Mouse (Mus musculus) limb, embryonic 14.5 days (tissue): ENCODE measurements at regions not wholly inside any gene's neighbourhood (a gene's known extent, or its start where the extent isn't known, plus 50 kb on each side); places are given as distances from the start of the nearest gene placed in this dataset.

ENCODE experiments used
- ATAC-seq: fragments of 200-750 bp; cut with Nextera tagmentation; 2 replicates; pipeline ENCODE4 v1.8.0; 2017; ENCODE audit warnings: low read depth, moderate number of reproducible peaks, moderate TSS enrichment; ENCODE audit not compliant: low FRiP score
- DNase-seq: peaks from one replicate; pipeline ENCODE4 v3.0.0-alpha.2; 2015; ENCODE audit warnings: low spot score
- H3K27ac ChIP-seq: fragments of 300-500 bp; sonication (generic); replicated peaks from 2 replicates; pipeline ENCODE4 v1.5.1; 2014; ENCODE audit warnings: low read depth, mild to moderate bottlenecking, low read length, moderate library complexity, mixed read lengths
- H3K27me3 ChIP-seq: fragments of 300-500 bp; sonication (generic); 2 replicates; pipeline ENCODE4 v1.6.1; 2014; ENCODE audit warnings: low read length, mixed read lengths; ENCODE audit not compliant: control insufficient read depth, insufficient read depth
- H3K36me3 ChIP-seq: fragments of 300-500 bp; sonication (generic); 2 replicates; pipeline ENCODE4 v1.6.1; 2014; ENCODE audit warnings: mild to moderate bottlenecking, low read length, moderate library complexity, mixed read lengths; ENCODE audit not compliant: control insufficient read depth, insufficient read depth
- H3K4me1 ChIP-seq: fragments of 300-500 bp; sonication (generic); 2 replicates; pipeline ENCODE4 v1.6.1; 2014; ENCODE audit warnings: antibody characterized with exemption, low read length, mixed read lengths; ENCODE audit not compliant: control insufficient read depth, insufficient read depth
- H3K4me2 ChIP-seq: fragments of 300-500 bp; sonication (generic); replicated peaks from 2 replicates; pipeline ENCODE4 v1.6.1; 2014; ENCODE audit warnings: low read depth, mild to moderate bottlenecking, low read length, moderate library complexity; ENCODE audit not compliant: severe bottlenecking
- H3K4me3 ChIP-seq: fragments of 300-500 bp; sonication (generic); replicated peaks from 2 replicates; pipeline ENCODE4 v1.5.1; 2014; ENCODE audit warnings: low read length
- H3K9ac ChIP-seq: fragments of 300-500 bp; sonication (generic); 2 replicates; pipeline ENCODE4 v1.6.1; 2014; ENCODE audit warnings: mild to moderate bottlenecking, low read depth, low read length, moderate library complexity; ENCODE audit not compliant: severe bottlenecking
- H3K9me3 ChIP-seq: fragments of 300-500 bp; sonication (generic); 2 replicates; pipeline ENCODE4 v1.6.1; 2016; ENCODE audit warnings: low read length; ENCODE audit not compliant: control insufficient read depth
- POLR2A ChIP-seq: fragments of 200-500 bp; IDR thresholded peaks from 2 replicates; pipeline ENCODE4 v1.8.0; 2012; ENCODE audit warnings: inconsistent platforms, mild to moderate bottlenecking, moderate library complexity, borderline replicate concordance; ENCODE audit not compliant: insufficient read depth, insufficient read length; ENCODE audit errors: extremely low read depth
- WGBS: fragments of 180-500 bp; shearing (Covaris S2); extraction: QIAGEN DNeasy Blood & Tissue Kit; methylation state at CpG from one replicate; pipeline ENCODE4 v1.1.7; 2014; 5-methylcytosine and 5-hydroxymethylcytosine counted together

- no peak overlapping the region for H3K27ac ChIP-seq
- no peak for TF ChIP-seq POLR2A
- H3K27me3 ChIP-seq: no peaks in the 10 kb centered on the region
- no peak overlapping the region for H3K9ac ChIP-seq
- no peak for ATAC-seq
- no peak overlapping the region for H3K4me3 ChIP-seq
- no peak overlapping the region for H3K4me2 ChIP-seq
- H3K36me3 ChIP-seq: no peaks in the 10 kb centered on the region
- DNase-seq: no peak
- no peaks in the 10 kb centered on the region for H3K9me3 ChIP-seq
- 43% methylated on average over 3 of the region's 3 CpGs for WGBS
- H3K4me1 ChIP-seq: no peaks in the 10 kb centered on the region
Observed at GRCm38 (mm10) chrX:22833226-22833625, 531.7 kb downstream of the Klhl13 start.

GRCm38 (mm10) chrX:22805184-22805583 lies 559.7 kb downstream of the Klhl13 start:
- 71% methylated on average over 1 of the region's 1 CpGs for WGBS
- H3K4me3 ChIP-seq: no peak overlapping the region
- no peak overlapping the region for H3K27ac ChIP-seq
- no peak overlapping the region for H3K9ac ChIP-seq
- no peaks in the 10 kb centered on the region for H3K9me3 ChIP-seq
- no peak for TF ChIP-seq POLR2A
- H3K36me3 ChIP-seq: no peaks in the 10 kb centered on the region
- H3K27me3 ChIP-seq: no peaks in the 10 kb centered on the region
- H3K4me1 ChIP-seq: no peaks in the 10 kb centered on the region
- DNase-seq: no peak
- ATAC-seq: no peak
- no peak overlapping the region for H3K4me2 ChIP-seq

DNA sequence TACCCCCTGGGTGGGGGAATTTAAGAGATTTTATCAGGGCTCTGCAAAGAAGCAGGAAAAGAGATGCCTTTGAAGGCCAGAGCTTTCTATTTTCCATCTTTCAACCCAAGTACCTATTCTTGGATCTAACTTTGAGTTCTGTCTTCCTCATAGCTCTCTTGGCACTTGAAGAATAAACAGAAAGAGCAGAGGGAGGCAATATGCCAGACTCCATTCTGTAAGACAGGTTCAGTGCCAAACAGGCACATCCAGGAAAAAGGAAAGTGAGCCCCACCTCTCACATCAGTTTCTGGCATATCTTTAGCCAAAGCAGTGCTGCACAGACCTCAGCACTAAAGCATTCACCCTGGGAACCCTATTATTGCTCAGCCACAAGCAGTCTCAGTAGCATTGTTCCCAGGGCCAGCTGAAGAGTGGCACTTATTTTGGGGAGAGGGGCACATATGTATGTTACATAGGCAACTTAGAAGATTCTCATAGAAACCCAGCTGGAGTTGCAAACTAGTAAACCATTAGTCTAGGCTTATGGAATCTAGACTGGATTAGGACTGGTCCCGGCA lies 594.8 kb downstream of the Klhl13 start:
- Histone ChIP-seq H3K4me2 (no peak overlapping the region), H3K36me3 (no peaks in the 10 kb centered on the region), H3K9ac (no peak overlapping the region), H3K27ac (no peak overlapping the region), H3K27me3 (no peaks in the 10 kb centered on the region), H3K9me3 (no peaks in the 10 kb centered on the region), H3K4me3 (no peak overlapping the region), H3K4me1 (no peaks in the 10 kb centered on the region)
- no peak for ATAC-seq
- no peak for TF ChIP-seq POLR2A
- WGBS: 83% methylated on average over 1 of the region's 1 CpGs
- peak; percentile 20 for DNase-seq

GRCm38 (mm10) chrX:22739235-22739634 lies 625.6 kb downstream of the Klhl13 start:
- TF ChIP-seq POLR2A: no peak
- 41% methylated on average over 2 of the region's 2 CpGs for WGBS

GRCm38 (mm10) chrX:22698179-22698578 lies 666.7 kb downstream of the Klhl13 start:
- no peaks in the 10 kb centered on the region for H3K4me1 ChIP-seq
- no peaks in the 10 kb centered on the region for H3K27me3 ChIP-seq
- DNase-seq (no peak), ATAC-seq (no peak)
- no peak overlapping the region for H3K4me3 ChIP-seq
- no peak overlapping the region for H3K4me2 ChIP-seq
- no peak overlapping the region for H3K27ac ChIP-seq
- H3K9ac ChIP-seq: no peak overlapping the region
- no peaks in the 10 kb centered on the region for H3K36me3 ChIP-seq
- H3K9me3 ChIP-seq: no peaks in the 10 kb centered on the region
- no peak for TF ChIP-seq POLR2A
- 91% methylated on average over 2 of the region's 2 CpGs for WGBS

More at GRCm38 (mm10) chrX:22739235-22739634, 625.6 kb downstream of the Klhl13 start:
- no peaks in the 10 kb centered on the region for H3K36me3 ChIP-seq
- no peak overlapping the region for H3K27ac ChIP-seq
- no peaks in the 10 kb centered on the region for H3K4me1 ChIP-seq
- DNase-seq (no peak), ATAC-seq (no peak)
- H3K4me3 ChIP-seq: no peak overlapping the region
- no peak overlapping the region for H3K9ac ChIP-seq
- H3K27me3 ChIP-seq: no peaks in the 10 kb centered on the region
- no peaks in the 10 kb centered on the region for H3K9me3 ChIP-seq
- H3K4me2 ChIP-seq: no peak overlapping the region
